Mouse (Mus musculus) hindbrain, embryonic 13.5 days (tissue): ENCODE data around the gene Gm3336. TPM values are rescaled to one million over a fixed set of nuclear protein-coding genes. Genes with fewer than 3 reads are reported as not detected.

Experiments used
- ATAC-seq: fragments of 200-750 bp; cut with Nextera tagmentation; 2 replicates; pipeline ENCODE4 v1.8.0; 2017; ENCODE audit warnings: moderate TSS enrichment; ENCODE audit not compliant: low FRiP score
- H3K27ac ChIP-seq: fragments of 300-500 bp; sonication (generic); 2 replicates; pipeline ENCODE4 v1.5.1; 2015; ENCODE audit warnings: inconsistent platforms, mild to moderate bottlenecking, moderate library complexity
- H3K27me3 ChIP-seq: fragments of 300-500 bp; sonication (generic); 2 replicates; pipeline ENCODE4 v1.6.1; 2015; ENCODE audit warnings: mild to moderate bottlenecking, inconsistent platforms
- H3K36me3 ChIP-seq: fragments of 300-500 bp; sonication (generic); 2 replicates; pipeline ENCODE4 v1.6.1; 2015; ENCODE audit warnings: mild to moderate bottlenecking, inconsistent platforms
- H3K4me1 ChIP-seq: fragments of 300-500 bp; sonication (generic); replicated peaks from 2 replicates; pipeline ENCODE4 v1.6.1; 2015; ENCODE audit warnings: inconsistent platforms
- H3K4me2 ChIP-seq: fragments of 300-500 bp; sonication (generic); 2 replicates; pipeline ENCODE4 v1.6.1; 2015; ENCODE audit warnings: inconsistent platforms, mild to moderate bottlenecking, moderate library complexity
- H3K4me3 ChIP-seq: fragments of 300-500 bp; sonication (generic); 2 replicates; pipeline ENCODE4 v1.5.1; 2015; ENCODE audit warnings: mild to moderate bottlenecking, inconsistent platforms
- H3K9ac ChIP-seq: fragments of 300-500 bp; sonication (generic); 2 replicates; pipeline ENCODE4 v1.6.1; 2015; ENCODE audit warnings: mild to moderate bottlenecking, inconsistent platforms
- H3K9me3 ChIP-seq: fragments of 300-500 bp; sonication (generic); 2 replicates; pipeline ENCODE4 v1.6.1; 2016; ENCODE audit warnings: inconsistent platforms
- WGBS: fragments of 180-500 bp; shearing (Covaris S2); methylation state at CpG from one replicate; pipeline ENCODE4 v1.1.7; 2015; 5-methylcytosine and 5-hydroxymethylcytosine counted together
- polyA plus RNA-seq: library from polyadenylated mRNA; unstranded; fragments of >200 nt; fragmentation: Nextera tagmentation; extraction: Ambion mirVana; gene quantifications from 2 replicates; pipeline ENCODE4 v1.2.1, GENCODE M21; 2015

The Gm3336 gene
- polyA plus RNA-seq, 1 experiment from 2014 or later = not detected

DNA sequence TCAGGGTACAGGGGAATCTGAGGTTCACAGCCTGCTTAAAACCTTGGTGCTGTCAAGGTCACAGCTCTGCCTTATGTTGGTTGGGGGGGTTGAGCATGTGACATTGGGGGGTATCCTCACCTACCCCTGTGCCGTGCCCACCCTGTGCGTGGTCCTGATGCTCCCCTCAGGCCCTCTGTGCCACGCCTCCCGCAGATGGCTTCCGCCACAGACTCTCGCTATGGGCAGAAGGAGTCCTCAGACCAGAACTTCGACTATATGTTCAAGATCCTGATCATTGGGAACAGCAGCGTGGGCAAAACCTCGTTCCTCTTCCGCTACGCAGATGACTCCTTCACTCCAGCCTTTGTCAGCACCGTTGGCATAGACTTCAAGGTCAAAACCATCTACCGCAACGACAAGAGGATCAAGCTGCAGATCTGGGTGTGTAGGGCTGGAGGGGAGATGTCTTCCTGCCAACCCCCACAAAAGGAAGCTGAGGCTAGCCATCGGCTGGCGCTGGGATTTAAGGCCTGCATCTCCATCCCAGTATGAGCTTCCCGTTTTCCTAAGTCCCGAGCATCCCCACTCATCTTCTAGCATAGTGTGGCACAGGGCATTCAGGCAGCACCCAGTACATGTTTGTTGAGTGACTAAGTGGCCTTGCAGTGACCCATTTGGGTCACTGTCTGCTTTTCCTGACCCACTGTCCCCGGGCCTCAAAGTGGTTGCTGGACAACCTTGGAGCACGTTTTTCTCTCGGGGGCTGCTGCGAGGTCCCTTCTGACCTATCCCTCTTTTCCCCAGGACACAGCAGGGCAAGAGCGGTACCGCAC, 37.5 kb downstream of the Gm3336 start:
- Histone ChIP-seq H3K27ac (peak overlapping the region; percentile 96), H3K9me3 (no peaks in the 10 kb centered on the region), H3K9ac (peak overlapping the region; percentile 93), H3K4me1 (peaks cover 65% of the 10 kb centered on the region), H3K27me3 (no peaks in the 10 kb centered on the region), H3K36me3 (peaks cover 32% of the 10 kb centered on the region), H3K4me3 (peak overlapping the region; percentile 76), H3K4me2 (peak overlapping the region; percentile 88)
- WGBS = 89% methylated on average over 24 of the region's 24 CpGs
- ATAC-seq = no peak

DNA sequence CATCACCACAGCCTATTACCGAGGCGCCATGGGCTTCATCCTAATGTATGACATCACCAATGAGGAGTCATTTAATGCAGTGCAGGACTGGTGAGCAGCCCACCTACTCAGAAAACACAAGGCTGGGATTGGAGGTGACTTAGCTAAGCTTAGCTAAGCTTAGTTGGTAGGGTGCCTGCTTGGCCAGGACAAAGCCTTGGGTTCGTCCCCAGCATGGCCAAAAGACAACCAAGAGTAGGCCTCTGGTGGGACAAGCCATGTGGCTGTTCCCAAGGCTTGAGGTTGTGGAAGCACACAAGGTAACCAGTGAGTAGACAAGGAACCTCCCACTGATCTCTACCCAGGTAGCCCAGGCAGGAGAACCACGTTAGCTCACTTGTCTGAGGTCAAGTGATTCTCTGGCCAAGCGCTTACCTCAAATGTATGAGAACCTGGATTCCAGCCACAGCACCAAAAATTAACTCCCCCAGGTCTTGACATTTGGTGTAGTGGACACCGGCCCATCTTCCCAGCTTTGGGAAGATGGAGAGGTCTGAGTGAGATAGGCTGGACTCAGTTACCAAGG, 38.2 kb downstream of the Gm3336 start:
- H3K36me3 ChIP-seq = peaks cover 32% of the 10 kb centered on the region
- H3K4me2 ChIP-seq = peak overlapping the region; percentile 88; the same call in 1 of the 2 replicates
- H3K27ac ChIP-seq = no peak overlapping the region
- no peak for ATAC-seq
- H3K4me1 ChIP-seq = peaks cover 65% of the 10 kb centered on the region
- H3K9me3 ChIP-seq = no peaks in the 10 kb centered on the region
- no peak overlapping the region for H3K4me3 ChIP-seq
- H3K9ac ChIP-seq = 0 out of 2 replicates have a peak overlapping the region, but pooled peaks have one; percentile 49
- no peaks in the 10 kb centered on the region for H3K27me3 ChIP-seq
- 94% methylated on average over 6 of the region's 6 CpGs for WGBS

DNA sequence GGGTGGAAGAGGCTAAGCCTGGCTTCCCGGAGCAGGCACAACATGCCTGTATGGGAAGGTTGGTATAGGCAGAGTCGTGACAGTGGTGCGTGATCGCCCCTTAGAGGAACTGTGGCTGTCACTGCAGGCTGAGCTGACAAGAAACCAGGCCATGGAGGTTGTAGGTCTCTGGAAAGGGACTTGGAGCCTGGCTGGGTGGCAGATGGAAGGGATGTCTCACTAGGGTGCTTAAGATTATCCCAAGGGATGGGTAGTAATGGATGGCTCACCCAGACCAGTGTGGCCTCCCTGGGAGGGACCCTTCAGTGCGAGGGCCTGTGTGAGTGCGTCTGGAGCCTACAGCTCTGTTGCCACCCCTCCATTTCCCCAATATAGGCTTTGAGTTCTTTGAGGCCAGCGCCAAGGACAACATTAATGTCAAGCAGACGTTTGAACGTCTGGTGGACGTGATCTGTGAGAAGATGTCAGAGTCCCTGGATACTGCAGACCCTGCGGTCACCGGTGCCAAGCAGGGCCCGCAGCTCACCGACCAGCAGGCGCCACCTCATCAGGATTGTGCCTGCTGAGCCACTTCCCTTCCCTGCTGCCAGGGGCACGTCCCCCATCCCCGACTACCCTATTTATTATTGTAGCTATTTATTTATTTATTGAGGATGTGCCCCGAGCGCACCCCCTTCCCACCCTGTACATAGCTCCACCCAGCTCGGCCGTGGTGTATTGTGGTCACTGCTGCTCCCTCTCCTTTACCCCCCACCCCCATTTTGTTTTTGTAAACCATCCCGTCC, 39.4 kb downstream of the Gm3336 start:
- peak overlapping the region; percentile 49; the same call in 1 of the 2 replicates for H3K9ac ChIP-seq

DNA sequence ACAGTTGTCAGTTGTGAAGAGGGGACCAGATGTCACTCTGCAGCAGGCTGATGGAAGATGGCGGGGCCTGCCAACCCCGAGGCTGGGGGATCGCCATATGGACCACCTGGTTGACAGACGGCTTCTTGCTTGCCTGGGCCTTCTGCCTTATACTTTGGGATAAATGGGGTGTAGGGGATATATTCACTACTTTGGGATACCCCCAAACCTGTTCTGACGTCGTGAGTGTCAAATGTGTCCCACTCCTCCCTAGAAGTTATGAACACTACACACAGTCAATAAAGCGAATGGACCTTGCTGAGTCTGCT, 39.9 kb downstream of the Gm3336 start:
- no peak for ATAC-seq
- Histone ChIP-seq H3K27me3 (no peaks in the 10 kb centered on the region), H3K36me3 (peaks cover 32% of the 10 kb centered on the region), H3K4me1 (peaks cover 59% of the 10 kb centered on the region), H3K4me3 (no peak overlapping the region), H3K4me2 (no peak overlapping the region), H3K9me3 (no peaks in the 10 kb centered on the region), H3K27ac (peak overlapping the region; percentile 20), H3K9ac (peak overlapping the region; percentile 49; the same call in 1 of the 2 replicates)
- WGBS = 70% methylated on average over 7 of the region's 7 CpGs

More for the DNA sequence above, 39.4 kb downstream of the Gm3336 start:
- H3K4me2 ChIP-seq = no peak overlapping the region
- no peaks in the 10 kb centered on the region for H3K9me3 ChIP-seq
- H3K36me3 ChIP-seq = peaks cover 32% of the 10 kb centered on the region
- no peak overlapping the region for H3K4me3 ChIP-seq
- WGBS = 61% methylated on average over 22 of the region's 22 CpGs
- peaks cover 63% of the 10 kb centered on the region for H3K4me1 ChIP-seq
- no peak for ATAC-seq
- peak overlapping the region; percentile 20 for H3K27ac ChIP-seq
- no peaks in the 10 kb centered on the region for H3K27me3 ChIP-seq

DNA sequence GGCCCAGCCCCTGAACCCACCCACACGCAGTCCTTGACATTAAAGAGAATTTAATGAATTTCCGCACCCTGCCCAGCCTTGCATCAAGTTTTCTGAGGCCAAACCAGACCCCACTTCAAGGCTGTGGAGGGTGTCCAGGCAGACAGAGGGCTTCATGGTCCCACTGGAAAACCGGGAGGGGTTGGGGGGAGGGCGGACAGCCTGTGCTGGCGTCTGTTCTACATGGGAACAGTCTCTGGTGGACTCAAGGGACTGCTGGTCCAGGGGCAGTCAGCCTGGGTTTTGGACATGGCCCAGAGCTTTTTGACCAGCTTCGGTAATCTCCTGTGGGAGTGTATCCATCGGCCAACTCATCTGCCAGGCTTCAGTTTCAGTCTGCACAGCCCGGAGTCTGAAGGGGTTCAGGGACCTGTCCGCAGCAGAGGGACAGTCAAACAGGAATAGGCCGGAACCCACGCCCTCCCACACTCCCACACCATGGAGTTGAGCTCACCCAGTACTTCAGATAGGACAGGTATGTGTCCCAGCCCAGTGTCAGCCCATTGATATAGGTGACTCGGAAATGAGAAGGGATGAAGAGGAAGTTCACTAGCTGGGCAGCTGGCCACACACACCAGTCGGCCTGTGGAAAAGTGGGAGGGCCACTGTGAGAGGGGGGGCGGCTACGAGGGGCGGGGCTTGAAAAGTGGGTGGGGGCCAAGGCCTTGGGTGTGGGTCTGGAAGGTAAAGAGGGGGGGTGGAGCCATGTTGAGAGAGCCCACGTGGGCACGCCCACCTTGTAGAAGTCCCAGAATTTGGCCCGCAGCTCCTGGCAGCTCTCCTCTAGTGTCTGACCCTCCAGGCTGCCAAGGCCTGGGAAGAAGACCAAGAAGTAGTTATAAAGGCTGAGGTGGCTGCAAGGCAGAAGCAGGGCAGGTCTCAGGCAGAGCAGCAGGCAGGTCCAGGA, 40.5 kb downstream of the Gm3336 start:
- Histone ChIP-seq H3K36me3 (peaks cover 32% of the 10 kb centered on the region), H3K27ac (peak overlapping the region; percentile 20)

DNA sequence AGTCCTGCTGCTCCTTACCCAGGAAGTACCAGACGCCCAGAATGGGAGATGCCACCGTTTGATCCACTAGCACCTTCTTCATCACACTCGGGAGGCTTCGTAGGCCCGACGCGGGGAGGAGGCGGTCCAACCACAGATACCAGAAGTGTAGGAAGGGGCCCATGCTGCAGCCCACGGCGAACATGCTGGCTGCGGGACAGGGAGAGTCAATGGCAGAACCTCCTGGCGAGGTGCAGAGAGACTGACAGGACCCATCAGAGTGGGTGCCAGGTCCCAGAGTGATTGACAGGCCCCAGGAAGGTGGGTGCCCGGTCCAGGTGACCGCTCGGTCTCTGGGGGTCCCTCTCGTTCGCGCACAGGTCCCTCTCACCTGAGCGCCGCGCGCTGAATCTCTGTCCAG, 42.0 kb downstream of the Gm3336 start:
- peak overlapping the region; percentile 87 for H3K27ac ChIP-seq
- no peak for ATAC-seq
- H3K4me1 ChIP-seq = peaks cover 52% of the 10 kb centered on the region
- peak overlapping the region; percentile 98 for H3K4me2 ChIP-seq
- peaks cover 39% of the 10 kb centered on the region for H3K36me3 ChIP-seq
- no peaks in the 10 kb centered on the region for H3K27me3 ChIP-seq
- H3K9ac ChIP-seq = peak overlapping the region; percentile 93
- WGBS = under 1% methylated on average over 22 of the region's 22 CpGs
- no peaks in the 10 kb centered on the region for H3K9me3 ChIP-seq
- peak overlapping the region; percentile 70 for H3K4me3 ChIP-seq

More for the DNA sequence above, 40.5 kb downstream of the Gm3336 start:
- Histone ChIP-seq H3K9ac (0 out of 2 replicates have a peak overlapping the region, but pooled peaks have one; percentile 49), H3K4me2 (peak overlapping the region; percentile 98), H3K9me3 (no peaks in the 10 kb centered on the region), H3K4me3 (no peak overlapping the region), H3K4me1 (peaks cover 58% of the 10 kb centered on the region), H3K27me3 (no peaks in the 10 kb centered on the region)
- WGBS = 69% methylated on average over 19 of the region's 19 CpGs
- no peak for ATAC-seq

DNA sequence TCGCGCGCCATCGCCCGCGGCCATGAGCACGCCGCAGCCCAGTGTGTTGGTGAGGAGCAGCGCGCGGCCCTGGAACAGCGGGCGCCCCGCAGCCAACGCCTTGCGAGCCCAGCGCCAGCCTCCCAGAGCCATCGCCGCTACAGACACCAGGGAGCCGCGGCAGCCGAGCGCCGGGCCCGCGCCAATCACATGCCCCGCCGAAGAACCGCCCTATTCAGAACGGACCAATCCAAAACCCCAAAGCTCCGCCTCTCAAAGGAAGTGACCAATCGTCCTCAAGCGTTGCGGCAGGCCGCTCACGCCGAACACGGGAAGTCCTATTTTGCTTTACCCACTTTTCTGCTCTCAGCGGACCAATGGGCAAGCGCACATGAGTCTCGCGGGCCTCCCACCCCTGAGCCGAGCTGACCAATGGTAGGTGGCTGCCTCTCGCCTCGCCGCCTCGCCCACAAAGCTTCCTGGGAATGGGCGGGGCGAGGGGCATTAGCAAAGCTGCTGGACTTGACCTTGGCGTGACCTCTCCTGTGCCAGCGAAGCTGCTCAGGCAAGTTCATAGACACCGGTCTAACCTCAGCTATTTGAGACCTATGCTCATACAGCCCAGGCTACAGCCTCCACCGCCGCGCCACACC, 42.5 kb downstream of the Gm3336 start, which contains the start of gene Mpv17l2:
Gene Mpv17l2, minus strand, starts transcription at position 172 of the 632 bp plus-strand sequence.
- peaks cover 50% of the 10 kb centered on the region for H3K4me1 ChIP-seq

DNA sequence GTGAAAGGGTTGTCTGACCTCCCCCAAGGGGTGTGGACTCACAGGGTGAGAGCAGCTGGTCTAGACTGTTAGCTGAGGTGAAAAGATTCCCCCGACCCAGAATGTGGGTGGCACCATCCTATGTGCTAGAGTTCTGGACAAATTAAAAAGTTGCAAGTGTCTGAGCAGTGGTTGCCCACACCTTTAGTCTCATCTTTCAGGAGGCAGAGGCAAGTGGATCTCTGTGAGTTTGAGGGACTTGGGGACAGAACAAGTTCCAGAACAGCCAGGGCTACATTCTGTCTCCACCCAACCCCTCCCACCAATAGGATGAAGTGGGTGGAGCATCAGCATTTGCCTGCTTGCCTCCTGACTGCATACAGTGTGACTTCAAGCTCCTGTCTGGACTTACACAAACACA, 43.8 kb downstream of the Gm3336 start:
- no peak overlapping the region for H3K4me2 ChIP-seq

More for the DNA sequence above, 42.5 kb downstream of the Gm3336 start, which contains the start of gene Mpv17l2:
- Histone ChIP-seq H3K9me3 (no peaks in the 10 kb centered on the region), H3K9ac (peak within 1 kb of the TSS; percentile 93), H3K4me2 (peak within 1 kb of the TSS; percentile 98), H3K36me3 (peaks cover 38% of the 10 kb centered on the region), H3K27ac (peak within 1 kb of the TSS; percentile 87), H3K27me3 (peaks cover 3% of the 10 kb centered on the region; the same call in 1 of the 2 replicates), H3K4me3 (peak within 1 kb of the TSS; percentile 70)
- ATAC-seq = peak; percentile 95
- WGBS = under 1% methylated on average over 55 of the region's 55 CpGs

DNA sequence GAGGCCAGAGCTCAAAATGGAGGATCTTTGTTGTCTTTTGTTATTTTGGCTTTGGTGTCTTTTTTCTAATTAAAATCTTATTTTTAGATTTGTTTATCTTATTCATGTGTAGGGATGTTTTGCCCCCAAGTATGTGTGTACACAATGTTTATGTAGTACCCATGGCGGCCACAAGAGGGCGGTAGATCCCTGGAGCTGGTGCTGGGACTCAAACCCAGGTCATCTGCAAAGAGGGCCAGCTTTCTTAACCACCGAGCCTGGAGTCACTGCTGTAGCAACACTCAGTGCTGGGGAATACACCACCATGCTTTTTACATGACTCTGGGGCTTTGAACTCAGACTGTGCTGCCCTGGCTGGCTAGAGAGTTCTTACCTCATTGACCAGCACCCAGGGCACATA, 45.0 kb downstream of the Gm3336 start:
- H3K4me2 ChIP-seq = no peak overlapping the region
- no peaks in the 10 kb centered on the region for H3K9me3 ChIP-seq
- H3K27ac ChIP-seq = no peak overlapping the region
- 3% methylated on average over 3 of the region's 3 CpGs for WGBS
- no peak overlapping the region for H3K4me3 ChIP-seq
- H3K9ac ChIP-seq = no peak overlapping the region
- H3K27me3 ChIP-seq = peaks cover 28% of the 10 kb centered on the region
- peaks cover 25% of the 10 kb centered on the region for H3K36me3 ChIP-seq
- H3K4me1 ChIP-seq = peaks cover 37% of the 10 kb centered on the region
- no peak for ATAC-seq

More for the DNA sequence above, 43.8 kb downstream of the Gm3336 start:
- H3K9me3 ChIP-seq = no peaks in the 10 kb centered on the region
- H3K4me3 ChIP-seq = no peak overlapping the region
- peaks cover 16% of the 10 kb centered on the region for H3K27me3 ChIP-seq
- H3K4me1 ChIP-seq = peaks cover 50% of the 10 kb centered on the region
- ATAC-seq = no peak
- H3K27ac ChIP-seq = no peak overlapping the region
- WGBS = 68% methylated on average over 1 of the region's 1 CpGs
- peaks cover 26% of the 10 kb centered on the region for H3K36me3 ChIP-seq
- no peak overlapping the region for H3K9ac ChIP-seq

DNA sequence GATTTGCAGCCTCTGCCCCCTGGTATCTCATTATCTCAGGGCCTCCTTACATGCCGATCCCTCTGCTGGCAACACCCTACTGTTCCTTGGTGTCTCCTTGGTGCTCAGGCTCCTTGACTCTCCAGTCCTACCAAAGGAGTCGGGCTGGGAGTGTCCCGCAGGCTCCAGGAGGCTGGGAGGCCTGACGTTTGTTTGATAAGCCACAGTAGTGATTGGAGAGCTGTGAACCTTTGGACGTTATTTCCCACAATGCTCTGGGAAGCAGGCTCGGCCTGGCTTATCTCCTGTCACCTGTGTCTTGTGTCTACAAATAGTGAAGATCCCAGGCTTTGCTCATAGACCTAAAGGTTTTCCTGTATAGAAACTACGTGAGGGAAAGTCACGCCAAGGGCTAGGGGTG, 45.7 kb downstream of the Gm3336 start:
- WGBS = 86% methylated on average over 8 of the region's 8 CpGs
- Histone ChIP-seq H3K4me3 (no peak overlapping the region), H3K4me2 (no peak overlapping the region), H3K9me3 (no peaks in the 10 kb centered on the region), H3K9ac (no peak overlapping the region), H3K27me3 (peaks cover 30% of the 10 kb centered on the region), H3K4me1 (peaks cover 32% of the 10 kb centered on the region), H3K27ac (no peak overlapping the region), H3K36me3 (peaks cover 26% of the 10 kb centered on the region)
- no peak for ATAC-seq

DNA sequence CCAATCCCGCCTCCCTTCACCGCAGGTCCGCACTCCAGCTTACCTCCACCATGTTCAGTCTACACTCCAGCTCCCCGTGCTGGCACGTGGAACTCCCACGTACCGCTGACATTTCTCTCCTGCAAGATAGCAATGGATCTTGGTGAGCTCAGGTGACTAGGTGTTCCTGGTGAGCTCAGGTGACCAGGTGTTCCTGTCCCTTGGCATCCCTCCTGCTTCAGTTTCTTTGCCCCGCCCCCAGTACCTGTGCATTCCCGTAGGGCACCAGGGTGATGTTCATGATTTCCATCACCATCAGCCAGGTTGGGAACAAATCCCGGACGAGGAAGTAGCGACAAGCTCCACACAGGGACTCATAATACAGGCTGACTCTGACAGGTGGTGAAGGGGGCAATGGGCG, 46.3 kb downstream of the Gm3336 start:
- Histone ChIP-seq H3K4me2 (no peak overlapping the region), H3K27ac (no peak overlapping the region), H3K9me3 (no peaks in the 10 kb centered on the region), H3K4me1 (peaks cover 28% of the 10 kb centered on the region), H3K36me3 (peaks cover 28% of the 10 kb centered on the region), H3K27me3 (peaks cover 30% of the 10 kb centered on the region), H3K4me3 (no peak overlapping the region), H3K9ac (no peak overlapping the region)
- ATAC-seq = no peak
- WGBS = 93% methylated on average over 13 of the region's 13 CpGs
